Mouse (Mus musculus) stomach, embryonic 16.5 days (tissue): ENCODE data around the gene Crybg1. TPM values are rescaled to one million over a fixed set of nuclear protein-coding genes. Genes with fewer than 3 reads are reported as not detected.
"Not testable (repeated sequence)": the region's sequence is repeated elsewhere in the genome, so short reads cannot be mapped to it uniquely, and the experiment has no call there.

Experiments
- ATAC-seq: fragments of 200-750 bp; cut with Nextera tagmentation; 2 replicates; pipeline ENCODE4 v1.8.0; 2017; ENCODE audit warnings: moderate number of reproducible peaks, moderate TSS enrichment; ENCODE audit not compliant: insufficient read depth, low FRiP score
- H3K27ac ChIP-seq: fragments of 300-500 bp; sonication (generic); 2 replicates; pipeline ENCODE4 v1.5.1; 2014; ENCODE audit warnings: low read length
- H3K27me3 ChIP-seq: fragments of 300-500 bp; sonication (generic); 2 replicates; pipeline ENCODE4 v1.6.1; 2014; ENCODE audit warnings: low read length, control low read depth, mixed read lengths; ENCODE audit not compliant: control insufficient read depth, insufficient read depth
- H3K36me3 ChIP-seq: fragments of 300-500 bp; sonication (generic); 2 replicates; pipeline ENCODE4 v1.6.1; 2014; ENCODE audit warnings: low read length; ENCODE audit not compliant: control insufficient read depth, insufficient read depth
- H3K4me1 ChIP-seq: fragments of 300-500 bp; sonication (generic); 2 replicates; pipeline ENCODE4 v1.6.1; 2014; ENCODE audit warnings: low read length, control low read depth, mixed read lengths; ENCODE audit not compliant: control insufficient read depth, insufficient read depth
- H3K4me2 ChIP-seq: fragments of 300-500 bp; sonication (generic); 2 replicates; pipeline ENCODE4 v1.6.1; 2014; ENCODE audit warnings: low read depth, low read length, mixed read lengths
- H3K4me3 ChIP-seq: fragments of 300-500 bp; sonication (generic); replicated peaks from 2 replicates; pipeline ENCODE4 v1.5.1; 2014; ENCODE audit warnings: mild to moderate bottlenecking, low read length
- H3K9ac ChIP-seq: fragments of 300-500 bp; sonication (generic); 2 replicates; pipeline ENCODE4 v1.6.1; 2014; ENCODE audit warnings: low read length
- H3K9me3 ChIP-seq: fragments of 300-500 bp; sonication (generic); replicated peaks from 2 replicates; pipeline ENCODE4 v1.6.1; 2016; ENCODE audit warnings: low read length, control low read depth; ENCODE audit not compliant: control insufficient read depth
- WGBS: fragments of 180-500 bp; shearing (Covaris S2); extraction: QIAGEN DNeasy Blood & Tissue Kit; methylation state at CpG from one replicate; pipeline ENCODE4 v1.1.7; 2014; 5-methylcytosine and 5-hydroxymethylcytosine counted together
- polyA plus RNA-seq: library from polyadenylated mRNA; unstranded; fragments of >200 nt; fragmentation: Nextera tagmentation; extraction: Ambion mirVana; gene quantifications from 2 replicates; pipeline ENCODE4 v1.2.1, GENCODE M21; 2015

The Crybg1 gene
- polyA plus RNA-seq, 1 experiment from 2014 or later: 2.9 TPM

DNA sequence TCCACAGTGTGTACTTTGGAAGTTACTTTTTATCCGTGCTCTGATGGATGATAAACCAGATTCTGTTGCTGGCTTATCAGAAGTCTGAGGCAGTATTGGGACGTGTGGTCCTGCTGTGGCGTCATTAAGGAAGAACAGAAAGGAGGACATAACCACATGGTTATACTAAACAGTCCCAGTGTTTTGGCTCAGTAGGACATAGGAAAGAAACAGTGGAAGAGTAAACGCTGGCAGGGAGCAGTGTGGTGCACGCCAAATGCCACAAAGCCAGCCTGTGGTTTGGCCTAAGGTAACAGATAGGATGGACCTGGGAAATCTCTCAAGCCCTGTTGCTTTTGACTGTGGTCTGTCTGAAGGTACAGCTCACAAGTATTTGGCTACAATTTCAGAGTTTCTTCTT, 220.1 kb downstream of the Crybg1 start:
- Histone ChIP-seq H3K27ac (no peak overlapping the region), H3K4me1 (no peaks in the 10 kb centered on the region), H3K4me2 (no peak overlapping the region), H3K27me3 (no peaks in the 10 kb centered on the region), H3K36me3 (no peaks in the 10 kb centered on the region), H3K4me3 (no peak overlapping the region), H3K9ac (no peak overlapping the region), H3K9me3 (no peaks in the 10 kb centered on the region)
- ATAC-seq: no peak
- 62% methylated on average over 5 of the region's 5 CpGs for WGBS

DNA sequence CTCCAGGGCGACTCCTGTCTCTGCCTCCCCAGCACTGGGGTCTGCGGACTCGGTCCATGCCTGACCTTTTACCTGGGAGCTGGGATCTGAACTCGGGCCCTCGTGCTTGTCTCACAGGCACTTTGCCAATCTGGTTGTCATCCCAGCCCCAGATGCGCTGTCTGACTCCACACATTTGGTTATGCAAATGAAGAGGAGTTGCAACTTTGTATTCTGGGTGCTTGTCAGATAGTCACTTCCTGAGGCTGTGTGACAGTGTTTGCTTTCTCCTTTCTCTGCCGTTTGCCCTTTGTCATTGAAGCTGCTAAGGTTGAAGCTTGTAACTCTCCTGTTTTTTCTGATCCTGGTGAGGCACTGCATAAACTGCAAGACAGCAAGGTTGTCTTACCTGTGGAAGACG, 220.9 kb downstream of the Crybg1 start:
- Histone ChIP-seq H3K4me3 (no peak overlapping the region), H3K4me2 (no peak overlapping the region), H3K27ac (no peak overlapping the region), H3K9me3 (no peaks in the 10 kb centered on the region), H3K4me1 (no peaks in the 10 kb centered on the region), H3K27me3 (no peaks in the 10 kb centered on the region), H3K36me3 (no peaks in the 10 kb centered on the region), H3K9ac (no peak overlapping the region)
- WGBS: 78% methylated on average over 8 of the region's 8 CpGs
- no peak for ATAC-seq

DNA sequence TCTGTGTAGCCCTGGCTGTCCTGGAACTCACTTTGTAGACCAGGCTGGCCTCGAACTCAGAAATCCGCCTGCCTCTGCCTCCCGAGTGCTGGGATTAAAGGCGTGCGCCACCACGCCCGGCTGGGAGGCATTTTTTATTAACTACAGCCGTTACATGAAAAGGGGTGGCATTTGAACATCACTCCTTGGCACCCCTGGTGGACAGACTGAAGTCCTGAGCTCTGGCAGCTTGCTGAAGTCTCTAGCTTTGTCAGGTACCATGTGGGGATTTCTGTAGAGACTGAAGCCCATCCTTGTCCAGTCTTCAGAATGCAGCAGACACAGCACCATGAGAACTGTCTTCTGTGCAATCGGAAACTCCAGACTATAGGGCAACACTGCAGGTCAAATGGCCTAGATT, 222.9 kb downstream of the Crybg1 start:
- ATAC-seq, H3K27ac ChIP-seq: not testable (repeated sequence)
- 86% methylated on average over 8 of the region's 9 CpGs for WGBS

DNA sequence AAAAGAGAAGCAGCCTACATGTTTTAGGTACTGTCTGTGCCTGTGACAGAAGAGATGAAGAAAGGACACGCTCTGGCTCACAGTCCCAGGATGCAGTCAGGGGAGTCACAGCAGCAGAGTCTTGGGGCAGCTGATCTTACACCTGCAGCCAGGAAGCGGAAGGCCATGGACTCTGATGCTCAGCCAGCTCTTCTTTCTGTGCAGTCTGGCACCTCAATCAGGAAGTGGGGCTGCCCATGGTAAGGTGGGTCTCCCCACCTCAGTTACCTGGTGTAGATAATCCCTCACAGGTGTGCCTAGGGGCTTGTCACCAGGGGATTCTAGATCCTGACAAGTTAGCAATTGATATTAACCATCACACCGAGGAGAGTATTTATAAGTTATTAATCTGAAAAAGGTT, 225.6 kb downstream of the Crybg1 start:
- H3K4me3 ChIP-seq: no peak overlapping the region
- no peaks in the 10 kb centered on the region for H3K27me3 ChIP-seq
- H3K36me3 ChIP-seq: no peaks in the 10 kb centered on the region
- H3K9me3 ChIP-seq: no peaks in the 10 kb centered on the region
- WGBS: 85% methylated on average over 3 of the region's 3 CpGs
- ATAC-seq: no peak
- H3K4me2 ChIP-seq: no peak overlapping the region
- H3K9ac ChIP-seq: no peak overlapping the region
- no peak overlapping the region for H3K27ac ChIP-seq
- H3K4me1 ChIP-seq: no peaks in the 10 kb centered on the region

More for the DNA sequence above, 222.9 kb downstream of the Crybg1 start:
- not testable (repeated sequence) for H3K36me3 ChIP-seq, H3K9me3 ChIP-seq, H3K4me3 ChIP-seq, H3K4me2 ChIP-seq, H3K27me3 ChIP-seq, H3K9ac ChIP-seq, H3K4me1 ChIP-seq

DNA sequence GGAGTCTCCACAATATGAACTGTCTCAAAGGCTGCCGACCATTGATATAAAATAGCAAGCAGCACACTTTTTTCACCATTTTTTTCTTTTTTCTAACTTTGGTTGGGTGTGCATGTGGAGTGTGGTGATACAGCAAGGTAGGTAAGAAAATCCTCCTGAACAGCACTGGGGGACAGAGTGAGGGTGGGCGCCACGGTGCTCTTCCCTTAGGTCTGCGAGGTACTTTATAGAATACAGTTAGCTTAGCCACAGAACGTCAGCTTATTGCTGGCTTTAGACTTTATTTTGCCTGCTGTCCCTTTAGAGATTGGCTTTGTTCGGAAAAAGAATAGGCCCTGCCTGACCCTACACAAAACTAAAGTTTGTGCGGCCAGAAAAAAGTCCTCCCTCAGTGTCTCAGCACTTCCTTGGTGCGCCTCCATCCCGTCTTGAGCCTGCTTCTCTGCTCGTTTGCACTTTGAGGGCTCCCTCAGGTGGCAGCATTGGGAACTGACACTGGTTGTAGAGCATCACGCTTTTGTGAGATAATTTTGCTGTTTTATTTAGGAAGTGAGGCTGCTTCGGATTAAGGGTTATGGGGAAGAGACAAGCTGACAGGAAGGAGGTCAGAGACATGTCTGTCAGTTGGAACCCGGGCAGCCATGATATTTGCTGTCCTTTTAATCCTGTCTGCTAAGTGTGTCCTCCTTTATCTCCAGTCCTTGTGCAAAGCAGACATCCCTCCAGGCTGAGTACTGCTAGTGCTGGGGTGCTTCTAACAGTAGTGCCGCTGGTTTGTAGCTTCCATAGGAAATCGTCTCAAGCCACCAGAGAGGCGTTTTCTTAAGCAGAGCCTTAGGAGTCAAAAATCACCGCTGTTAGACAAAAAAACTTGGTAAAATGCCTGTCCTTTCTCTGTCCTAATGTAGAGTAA, 229.7 kb downstream of the Crybg1 start:
- no peak overlapping the region for H3K4me3 ChIP-seq
- no peak overlapping the region for H3K9ac ChIP-seq
- no peak for ATAC-seq
- no peaks in the 10 kb centered on the region for H3K27me3 ChIP-seq
- whole genome bisulfite sequencing: 42% methylated on average over 17 of the region's 17 CpGs
- H3K27ac ChIP-seq: no peak overlapping the region
- no peaks in the 10 kb centered on the region for H3K4me1 ChIP-seq
- H3K4me2 ChIP-seq: no peak overlapping the region
- no peaks in the 10 kb centered on the region for H3K36me3 ChIP-seq
- H3K9me3 ChIP-seq: no peaks in the 10 kb centered on the region

DNA sequence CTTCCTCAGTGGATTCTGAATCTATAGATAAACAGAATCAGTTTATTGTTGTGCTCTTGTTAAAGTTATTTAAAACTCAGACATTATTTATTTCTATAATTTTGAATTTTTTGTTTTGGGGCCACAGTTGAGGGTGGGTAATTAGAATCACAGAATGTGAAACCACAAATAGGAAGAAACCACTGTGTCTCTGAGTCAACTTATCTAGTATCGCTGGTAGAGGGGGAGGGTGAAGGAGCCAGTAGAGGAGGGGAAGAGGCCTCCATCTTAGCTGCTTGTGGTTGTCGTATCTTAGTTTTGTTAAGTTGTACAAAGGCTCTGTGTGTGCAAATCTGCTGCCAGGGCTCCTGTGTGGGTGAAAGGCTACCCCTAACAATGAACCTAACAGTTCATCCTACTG, 231.9 kb downstream of the Crybg1 start:
- no peak overlapping the region for H3K9ac ChIP-seq
- no peaks in the 10 kb centered on the region for H3K9me3 ChIP-seq
- no peak for ATAC-seq
- WGBS: 73% methylated on average over 2 of the region's 2 CpGs
- no peak overlapping the region for H3K4me3 ChIP-seq
- no peak overlapping the region for H3K27ac ChIP-seq
- H3K4me1 ChIP-seq: no peaks in the 10 kb centered on the region
- H3K4me2 ChIP-seq: no peak overlapping the region
- no peaks in the 10 kb centered on the region for H3K36me3 ChIP-seq
- H3K27me3 ChIP-seq: no peaks in the 10 kb centered on the region

DNA sequence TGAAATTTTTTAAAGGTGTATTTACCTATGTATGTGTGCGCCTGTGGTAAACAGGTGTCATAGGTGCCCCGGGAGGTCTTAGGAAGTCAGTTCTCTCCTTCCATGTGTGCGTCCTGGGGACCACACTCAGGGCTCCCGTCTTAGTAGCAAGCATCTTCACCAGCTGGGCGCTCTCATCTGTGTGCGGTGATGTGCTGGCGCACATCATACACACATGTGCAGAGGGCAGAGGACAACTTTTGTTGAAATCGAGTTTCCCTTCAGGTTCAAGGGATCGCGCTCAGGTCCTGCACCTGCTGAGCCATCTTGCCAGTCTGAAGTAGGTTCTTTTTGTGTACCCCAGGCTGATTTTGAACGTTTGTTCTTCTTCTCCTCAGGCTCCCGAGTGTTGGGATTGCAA, 232.5 kb downstream of the Crybg1 start:
- H3K4me3 ChIP-seq: no peak overlapping the region
- no peaks in the 10 kb centered on the region for H3K9me3 ChIP-seq
- no peak overlapping the region for H3K4me2 ChIP-seq
- H3K27me3 ChIP-seq: no peaks in the 10 kb centered on the region
- H3K27ac ChIP-seq: no peak overlapping the region
- WGBS: 83% methylated on average over 12 of the region's 12 CpGs
- no peak overlapping the region for H3K9ac ChIP-seq
- no peak for ATAC-seq
- no peaks in the 10 kb centered on the region for H3K4me1 ChIP-seq
- no peaks in the 10 kb centered on the region for H3K36me3 ChIP-seq

DNA sequence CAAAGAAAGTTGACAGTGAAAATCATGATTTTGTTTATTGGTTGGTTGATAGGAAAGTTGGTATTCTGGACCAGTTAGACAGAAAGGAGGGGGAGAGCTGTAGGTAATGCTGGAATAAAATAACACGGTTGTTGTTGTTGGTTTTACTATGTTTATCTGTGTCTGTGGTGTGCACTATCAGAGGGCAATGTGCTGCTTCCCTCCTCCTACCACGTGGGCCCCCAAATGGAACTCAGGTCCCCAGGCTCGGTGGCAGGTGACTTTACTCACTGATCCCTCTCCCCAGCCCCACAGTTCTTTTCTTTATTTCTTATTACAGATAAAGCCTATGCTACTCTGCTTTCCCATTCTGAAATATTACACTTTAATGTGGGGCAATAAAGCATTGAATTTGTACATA, 236.4 kb downstream of the Crybg1 start:
- Histone ChIP-seq H3K9ac (no peak overlapping the region), H3K4me3 (no peak overlapping the region), H3K27me3 (no peaks in the 10 kb centered on the region), H3K4me1 (no peaks in the 10 kb centered on the region), H3K4me2 (no peak overlapping the region), H3K9me3 (no peaks in the 10 kb centered on the region), H3K27ac (no peak overlapping the region), H3K36me3 (no peaks in the 10 kb centered on the region)
- WGBS: 82% methylated on average over 3 of the region's 3 CpGs
- no peak for ATAC-seq

DNA sequence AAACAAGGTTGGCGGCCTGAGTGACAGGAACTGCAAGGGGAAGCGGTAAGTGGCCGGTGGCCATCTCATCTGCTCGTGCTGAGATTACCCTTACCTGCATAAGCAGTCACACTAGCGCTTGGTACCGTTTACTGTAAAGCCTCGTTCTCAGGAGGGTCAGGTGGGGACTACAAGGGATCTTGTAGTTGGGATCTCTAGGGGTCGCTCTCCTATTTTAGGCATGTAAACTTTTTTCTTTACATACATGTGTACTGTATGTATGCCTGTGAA, 237.8 kb downstream of the Crybg1 start:
- WGBS: 87% methylated on average over 8 of the region's 8 CpGs
- H3K9me3 ChIP-seq: no peaks in the 10 kb centered on the region
- no peak for ATAC-seq
- no peak overlapping the region for H3K4me2 ChIP-seq
- H3K27me3 ChIP-seq: no peaks in the 10 kb centered on the region
- no peaks in the 10 kb centered on the region for H3K4me1 ChIP-seq
- no peak overlapping the region for H3K9ac ChIP-seq
- H3K36me3 ChIP-seq: no peaks in the 10 kb centered on the region
- H3K27ac ChIP-seq: no peak overlapping the region
- no peak overlapping the region for H3K4me3 ChIP-seq
